Mouse (Mus musculus) adrenal gland, postnatal 14 days (tissue): ENCODE data around the gene Qrich1. TPM values are rescaled to one million over a fixed set of nuclear protein-coding genes. Genes with fewer than 3 reads are reported as not detected.

Experiments
- DNase-seq: peaks from one replicate; pipeline ENCODE4 v3.0.0; 2021; ENCODE audit warnings: mixed read lengths
- long read RNA-seq, 2 experiments: library from polyadenylated mRNA; stranded (forward); transcript quantifications; one replicate each; pipeline ENCODE4 v2.0.0; 2021
- total RNA-seq: library from RNA; stranded (reverse); gene quantifications from 2 replicates; pipeline ENCODE4 v1.2.3, GENCODE M21; 2021

Qrich1 gene
- total RNA-seq, result 114 and 125 TPM in 2 replicates
- long read RNA-seq, experiment 1, transcript Qrich1-202 (10 exons, 3,040 nt), result major isoform, 26 of 77 reads
- long read RNA-seq, experiment 1, partial matches to known transcripts, result 8 of 77 reads
- long read RNA-seq, experiment 1, other reads (novel, unspliced or antisense), result 43 of 77 reads
- long read RNA-seq, experiment 2, transcript Qrich1-202 (10 exons, 3,040 nt), result major isoform, 17 of 48 reads
- long read RNA-seq, experiment 2, partial matches to known transcripts, result 13 of 48 reads
- long read RNA-seq, experiment 2, other reads (novel, unspliced or antisense), result 18 of 48 reads

GRCm38 (mm10) chr9:108516380-108517251 lies at the start of gene Qrich1:
Gene Qrich1 (plus strand): TSS chr9:108516806.
- peak; percentile 95 for DNase-seq

- DNase-seq, result no peak
These were observed 47.2 kb upstream of the Qrich1 start for GRCm38 (mm10) chr9:108469430-108469829.

- no peak for DNase-seq
These were observed 46.8 kb upstream of the Qrich1 start for GRCm38 (mm10) chr9:108469845-108470244.

- peak; percentile 7 for DNase-seq
These were observed 42.1 kb upstream of the Qrich1 start for GRCm38 (mm10) chr9:108474528-108474927.

GRCm38 (mm10) chr9:108478638-108479156 lies 37.9 kb upstream of the Qrich1 start:
- peak; percentile 88 for DNase-seq

- DNase-seq, result peak; percentile 15
These were observed 37.4 kb upstream of the Qrich1 start for GRCm38 (mm10) chr9:108479241-108479640.

- peak; percentile 48 for DNase-seq
These were observed 36.8 kb upstream of the Qrich1 start, which contains the start of gene Lamb2 for GRCm38 (mm10) chr9:108479721-108480351. Gene Lamb2 (plus strand): TSS chr9:108479736.

- DNase-seq, result no peak
These were observed 35.6 kb upstream of the Qrich1 start for GRCm38 (mm10) chr9:108480813-108481519.

GRCm38 (mm10) chr9:108481520-108482210 lies 34.9 kb upstream of the Qrich1 start:
- no peak for DNase-seq

GRCm38 (mm10) chr9:108483051-108483790 lies 33.4 kb upstream of the Qrich1 start:
- no peak for DNase-seq

GRCm38 (mm10) chr9:108484021-108484420 lies 32.6 kb upstream of the Qrich1 start:
- DNase-seq, result no peak

GRCm38 (mm10) chr9:108485301-108485875 lies 31.2 kb upstream of the Qrich1 start:
- no peak for DNase-seq

- no peak for DNase-seq
These were observed 29.6 kb upstream of the Qrich1 start for GRCm38 (mm10) chr9:108486973-108487530.

- peak; percentile 9 for DNase-seq
These were observed 28.2 kb upstream of the Qrich1 start for GRCm38 (mm10) chr9:108488403-108488802.

- no peak for DNase-seq
These were observed 27.4 kb upstream of the Qrich1 start for GRCm38 (mm10) chr9:108489215-108489614.

- DNase-seq, result no peak
These were observed 26.7 kb upstream of the Qrich1 start for GRCm38 (mm10) chr9:108489702-108490558.

GRCm38 (mm10) chr9:108490559-108491285 lies 25.9 kb upstream of the Qrich1 start, which contains the start of gene Usp19:
Gene Usp19 (plus strand): TSS chr9:108490602.
- peak; percentile 98 for DNase-seq

- DNase-seq, result no peak
These were observed 25.4 kb upstream of the Qrich1 start for GRCm38 (mm10) chr9:108491286-108491580.
